Mouse (Mus musculus) liver (tissue): ENCODE data around the gene 2010111I01Rik.
"Not testable (repeated sequence)": the region's sequence is repeated elsewhere in the genome, so short reads cannot be mapped to it uniquely, and the experiment has no call there.

Source experiments
- DNase-seq: peaks from one replicate; pipeline ENCODE4 v3.0.0-alpha.2; 2020; ENCODE audit warnings: mixed read lengths

Gene 2010111I01Rik

DNA sequence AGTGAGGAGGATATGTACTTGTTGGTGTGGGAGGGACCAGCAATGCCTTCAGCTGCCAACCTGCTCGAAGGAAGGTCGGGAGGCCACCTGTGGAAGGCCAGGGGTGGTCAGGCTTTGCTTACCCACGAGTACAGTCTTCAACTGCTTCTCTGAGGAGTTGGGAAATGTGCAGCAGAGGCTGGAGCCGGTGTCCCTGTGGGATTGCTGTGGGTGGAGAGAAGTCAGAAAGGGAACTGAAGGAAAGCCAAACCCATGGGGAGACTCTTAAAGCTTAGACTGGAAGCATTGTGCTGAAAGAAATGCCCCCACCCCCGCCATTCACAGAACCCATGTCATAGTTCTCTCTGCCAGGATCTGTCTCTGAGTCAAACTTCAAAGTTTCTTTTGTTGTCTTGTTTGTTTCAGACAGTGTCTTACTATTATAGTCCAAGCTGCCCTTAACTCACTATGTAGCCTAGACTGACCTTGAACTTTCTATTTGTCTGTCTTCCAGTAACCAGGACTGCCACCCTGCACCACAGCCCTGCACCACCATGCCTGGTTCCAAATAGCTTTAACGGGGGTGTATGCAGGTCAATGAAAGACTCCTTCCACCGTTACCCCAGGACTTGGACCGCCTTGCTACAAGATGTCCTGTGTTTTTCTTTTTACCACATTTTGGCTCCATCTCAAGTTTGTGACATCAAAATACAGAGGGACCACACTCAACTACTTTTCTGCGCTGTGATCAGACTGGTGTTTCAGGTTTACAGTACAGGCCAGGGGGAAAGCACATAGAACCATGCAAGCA is 358.8 kb downstream of the 2010111I01Rik start:
- DNase-seq, result no peak

DNA sequence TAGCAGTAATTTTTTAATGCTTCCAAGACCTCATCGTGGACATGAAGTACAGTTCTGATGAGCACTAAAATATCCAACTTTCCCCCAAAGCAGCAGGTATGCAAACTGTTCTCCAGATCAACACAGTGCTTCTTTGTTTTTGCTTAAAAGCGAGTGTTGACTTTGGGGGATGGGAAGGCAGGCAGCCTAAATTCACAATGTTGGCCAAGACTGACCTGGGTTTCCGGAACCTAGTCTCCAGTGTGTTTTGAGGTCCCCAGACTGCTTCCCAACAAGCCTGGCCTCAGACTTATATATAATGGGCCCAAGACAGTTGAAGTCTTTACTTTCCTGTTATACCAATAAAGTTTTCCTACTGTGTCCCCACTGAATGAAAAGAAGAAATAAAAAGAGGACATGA is 359.6 kb downstream of the 2010111I01Rik start:
- DNase-seq, result no peak

DNA sequence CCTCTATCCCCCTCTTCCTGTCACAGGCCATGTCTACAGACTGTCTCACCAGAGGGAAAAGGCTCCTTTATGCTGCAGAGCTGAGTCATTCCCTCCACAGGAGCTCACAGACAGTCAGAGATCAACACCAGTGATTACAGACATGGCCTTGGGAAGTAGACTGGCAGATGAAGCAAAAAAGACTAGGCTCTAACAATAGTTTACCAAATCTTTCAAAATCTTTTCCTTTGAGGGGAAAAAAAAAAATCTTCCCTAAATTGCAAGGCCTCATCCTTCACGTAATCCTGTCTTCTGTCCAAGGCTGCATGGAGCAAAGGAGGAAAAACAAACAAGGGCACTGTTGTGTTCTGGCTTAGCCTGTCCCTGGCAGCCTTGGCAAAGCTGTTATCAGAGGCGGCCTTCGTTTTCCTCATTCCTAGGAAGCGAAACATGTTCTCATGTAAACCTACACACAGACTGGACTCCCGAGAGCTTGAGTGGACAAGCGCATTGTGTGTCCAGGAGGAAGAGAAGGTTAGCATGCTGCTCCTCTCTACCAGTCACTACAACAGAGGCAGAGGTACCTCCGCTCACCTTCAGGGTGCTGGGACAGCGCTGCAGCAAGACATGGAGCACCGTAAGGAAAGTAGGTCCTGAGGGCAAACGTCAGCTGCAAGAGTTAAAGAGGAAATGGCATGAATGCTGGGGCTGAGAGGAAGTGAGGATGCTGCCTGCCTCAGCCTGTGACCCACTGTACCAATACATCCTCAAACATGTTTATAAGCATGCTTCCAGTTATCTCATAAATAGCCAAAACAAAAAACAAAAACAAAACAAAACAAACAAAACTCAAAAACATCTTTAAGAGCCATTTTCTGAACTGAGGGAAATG is 360.5 kb downstream of the 2010111I01Rik start:
- DNase-seq, result no peak

DNA sequence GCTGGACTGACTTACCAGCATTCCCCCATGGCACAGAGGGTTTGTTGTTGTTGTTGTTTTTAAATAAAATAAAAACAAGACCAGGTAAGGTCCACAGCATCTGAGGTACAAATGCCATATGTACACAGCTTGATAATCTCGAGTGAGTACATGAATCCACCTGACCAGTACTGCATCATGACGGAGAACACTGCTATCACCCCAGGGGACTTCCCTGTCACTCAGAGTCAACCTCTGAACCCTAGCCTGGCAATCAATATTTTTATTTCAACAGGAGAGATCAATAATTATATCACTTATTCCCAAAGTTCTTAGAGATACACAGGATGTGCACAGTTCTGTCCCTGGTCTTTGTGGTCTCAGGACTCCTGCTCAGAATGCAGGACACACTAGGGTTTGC is 361.3 kb downstream of the 2010111I01Rik start:
- no peak for DNase-seq

DNA sequence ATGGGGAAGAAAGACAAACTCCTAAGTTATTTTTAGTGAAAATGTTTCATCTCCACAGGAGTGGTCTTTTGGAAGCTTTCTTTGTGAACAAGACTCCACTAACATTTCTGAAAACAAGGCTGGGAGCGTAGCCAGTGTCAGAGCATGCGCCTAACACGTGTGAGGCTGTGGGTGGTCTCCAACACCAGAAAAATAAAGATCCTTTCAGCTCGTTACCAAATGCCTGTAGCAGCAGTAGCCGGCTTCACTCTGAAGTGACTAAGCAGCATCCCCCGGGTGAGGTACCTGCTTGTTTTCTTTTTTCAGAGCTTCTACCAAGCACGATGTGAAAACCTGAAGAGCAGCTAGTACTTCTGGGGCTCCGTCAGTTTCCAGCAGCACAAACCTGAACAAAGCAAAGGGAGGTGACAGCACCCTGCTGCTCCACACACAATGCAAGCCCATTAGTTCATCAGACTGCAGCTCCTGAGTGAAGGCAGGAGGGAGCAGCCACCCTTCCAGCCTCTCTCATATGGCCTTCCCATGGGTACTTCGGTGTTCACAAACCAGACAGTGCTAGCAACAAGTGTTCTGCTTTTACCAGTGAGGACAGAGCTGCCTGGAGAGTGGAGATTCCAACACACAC is 365.7 kb downstream of the 2010111I01Rik start:
- no peak for DNase-seq

DNA sequence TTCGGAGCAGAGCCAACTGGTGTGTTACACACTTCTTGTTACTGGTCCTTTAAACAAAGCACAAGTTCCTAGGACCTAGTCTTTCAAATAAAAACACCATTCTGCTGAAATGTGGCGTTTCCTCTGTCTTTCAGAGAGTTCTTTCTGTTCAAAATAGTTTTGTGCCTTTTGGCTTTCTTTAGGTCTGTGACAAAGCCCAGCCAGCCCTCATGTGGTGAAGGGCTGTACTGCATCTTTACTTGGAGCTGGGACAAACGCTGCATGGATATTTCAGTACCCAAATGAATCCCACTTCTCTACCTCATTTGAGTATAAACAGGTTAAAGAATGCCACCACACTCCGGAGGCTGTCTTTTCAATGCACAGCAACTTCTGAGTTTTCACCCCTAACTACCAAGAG is 366.7 kb downstream of the 2010111I01Rik start:
- DNase-seq, result peak; percentile 55

DNA sequence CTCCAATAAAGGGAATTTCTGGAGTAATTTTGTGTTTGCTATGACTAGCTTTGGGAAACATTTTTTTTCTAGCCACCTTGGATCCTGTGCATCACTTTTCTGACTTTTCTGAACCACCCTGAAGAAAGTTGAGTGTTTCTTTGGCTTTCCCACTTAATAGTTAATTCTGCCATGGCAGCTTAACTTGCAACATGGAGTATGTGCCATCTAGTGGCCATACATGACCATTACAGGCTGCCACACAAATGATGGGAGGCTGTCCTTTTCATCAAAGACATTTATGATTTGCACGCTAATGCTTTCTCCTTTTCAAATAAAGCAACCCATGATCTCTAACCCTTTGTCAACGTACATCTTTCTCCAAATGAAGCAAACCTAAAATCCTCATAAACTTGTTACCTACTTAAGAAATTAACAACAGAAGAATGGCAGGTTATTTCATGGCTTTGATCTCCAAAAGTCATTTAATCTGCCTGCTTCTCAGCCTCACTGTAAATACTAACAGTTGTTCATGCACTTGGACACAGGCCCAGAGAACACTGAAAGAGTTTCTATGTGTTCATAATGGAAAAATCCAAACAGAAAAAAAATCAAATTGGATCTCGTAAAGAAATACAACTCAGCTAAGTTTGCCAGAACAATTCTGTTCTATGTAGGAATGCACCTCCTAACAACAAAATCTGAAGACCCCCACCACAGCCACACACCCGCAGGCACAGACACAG is 368.0 kb downstream of the 2010111I01Rik start:
- peak; percentile 50 for DNase-seq

DNA sequence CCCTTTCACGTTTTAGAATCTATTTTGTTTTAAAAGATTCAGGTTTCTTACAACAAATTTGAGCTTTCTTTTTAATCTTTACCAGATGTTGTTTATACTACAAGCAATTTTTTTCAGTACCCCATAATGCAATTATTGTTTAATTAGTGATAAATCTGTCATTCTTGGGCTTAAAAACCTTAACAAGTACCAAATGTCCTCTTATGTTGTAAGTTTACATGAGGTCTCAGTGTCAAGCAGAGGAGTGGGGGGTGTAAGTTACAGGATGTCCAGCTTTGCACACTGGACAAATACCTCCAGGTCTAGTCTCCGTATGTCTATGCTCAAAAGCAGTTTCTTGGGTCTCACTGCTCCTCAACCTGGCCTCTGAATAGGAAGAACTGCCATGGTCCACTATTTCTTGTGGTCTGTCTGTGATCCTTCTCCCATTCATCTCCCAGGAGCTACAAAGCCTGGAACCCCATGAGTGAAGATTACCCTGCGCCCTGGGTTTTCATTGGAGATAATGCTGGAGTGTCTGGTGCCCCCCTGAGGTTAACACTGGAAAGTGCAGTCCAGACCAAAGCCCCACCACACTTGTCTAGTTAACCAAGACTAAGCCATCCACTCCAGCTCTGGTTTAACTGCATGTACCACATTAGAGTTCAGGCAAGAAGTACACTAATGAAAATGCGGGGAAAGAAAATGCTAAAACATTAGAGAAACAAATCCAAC is 370.9 kb downstream of the 2010111I01Rik start:
- peak; percentile 29 for DNase-seq

DNA sequence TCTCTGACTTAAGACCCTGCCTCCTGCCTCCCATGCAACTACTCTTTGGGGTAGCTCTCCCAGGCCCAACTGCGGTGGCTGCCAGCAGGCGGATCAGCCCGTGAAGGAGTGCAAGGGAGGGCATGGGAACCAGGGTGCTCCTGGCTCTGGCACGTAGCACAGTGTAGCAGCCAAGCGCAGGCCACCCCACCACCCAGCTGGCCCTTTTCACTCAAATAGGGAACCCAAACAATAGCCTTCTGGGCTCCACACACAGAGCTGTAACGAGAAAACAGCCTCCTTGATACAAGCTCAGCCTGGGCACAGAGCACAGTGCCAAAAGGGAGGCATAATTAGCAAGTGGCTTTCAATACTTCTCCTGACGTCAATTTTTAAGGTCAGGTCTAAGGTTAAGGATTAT is 371.6 kb downstream of the 2010111I01Rik start:
- DNase-seq, result no peak

DNA sequence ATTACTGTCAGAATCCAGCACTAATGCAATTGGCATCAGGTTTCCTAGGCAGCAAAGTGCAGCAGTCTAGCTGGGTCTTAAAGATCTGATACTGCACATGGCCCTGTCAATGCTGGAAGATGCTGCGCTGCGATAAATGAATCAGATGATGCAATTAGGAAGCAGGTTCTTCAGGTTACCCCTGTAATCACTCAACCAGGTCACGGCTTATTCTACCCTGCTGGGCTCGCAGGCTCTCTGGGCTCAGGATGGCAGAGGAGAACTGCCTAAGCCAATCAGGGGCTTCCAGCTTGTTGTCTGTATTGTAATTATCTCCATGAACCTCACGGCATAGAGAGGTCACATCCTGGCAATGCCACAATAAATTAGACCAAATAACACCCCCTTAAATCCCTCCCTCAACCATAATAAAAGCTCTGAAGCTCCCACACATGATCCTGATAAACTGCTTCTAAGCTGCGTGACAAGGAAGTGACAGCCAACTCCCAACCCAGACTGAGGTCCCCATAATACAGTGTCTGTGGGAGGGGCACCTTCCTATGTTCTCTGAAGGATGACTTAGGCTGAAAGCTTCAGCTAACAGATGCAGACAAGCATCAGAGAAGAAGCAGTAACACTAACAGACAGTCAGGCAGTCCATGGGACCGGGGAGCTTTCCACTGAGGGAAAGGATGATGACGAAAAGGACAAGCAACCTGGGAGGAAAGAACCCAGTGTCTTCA is 372.7 kb downstream of the 2010111I01Rik start:
- DNase-seq, result no peak

DNA sequence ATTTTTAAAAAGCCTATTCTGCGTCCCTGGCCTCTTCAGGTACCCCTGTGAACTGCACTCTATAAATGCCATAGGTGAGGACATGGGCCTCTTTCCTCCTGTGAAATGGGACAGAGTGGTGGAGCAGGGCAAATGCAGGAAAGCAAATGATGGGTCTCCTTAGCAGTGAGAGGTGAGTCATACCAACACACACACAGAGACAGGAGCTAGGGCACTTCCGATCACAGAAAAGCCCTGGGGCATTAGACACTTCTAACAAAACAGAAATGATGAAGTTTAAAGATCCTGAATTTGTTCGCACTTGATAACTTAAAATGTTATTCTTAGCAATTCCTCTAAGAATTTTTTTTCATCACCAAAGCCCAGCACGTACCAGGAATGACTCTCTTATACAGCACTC is 375.3 kb downstream of the 2010111I01Rik start:
- no peak for DNase-seq

DNA sequence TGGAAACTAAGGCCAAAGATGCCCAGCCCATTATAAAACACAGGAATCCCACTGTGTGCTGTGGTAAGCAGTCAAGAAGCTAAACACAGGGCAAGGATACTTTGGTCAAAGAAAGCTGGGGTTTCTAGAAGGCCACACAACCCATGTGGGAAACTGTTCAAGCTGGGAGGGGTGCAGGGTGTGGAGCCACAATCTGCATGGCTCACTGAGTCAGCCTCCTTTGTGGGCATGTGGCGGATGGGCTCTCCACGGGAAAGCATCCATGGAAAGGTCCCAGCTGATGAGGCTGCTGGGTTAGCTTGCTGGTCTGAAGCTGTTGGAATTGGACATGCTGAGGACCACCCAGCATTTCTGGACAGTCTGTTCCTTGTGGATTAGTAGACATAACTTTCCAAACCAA is 378.1 kb downstream of the 2010111I01Rik start:
- DNase-seq, result no peak

DNA sequence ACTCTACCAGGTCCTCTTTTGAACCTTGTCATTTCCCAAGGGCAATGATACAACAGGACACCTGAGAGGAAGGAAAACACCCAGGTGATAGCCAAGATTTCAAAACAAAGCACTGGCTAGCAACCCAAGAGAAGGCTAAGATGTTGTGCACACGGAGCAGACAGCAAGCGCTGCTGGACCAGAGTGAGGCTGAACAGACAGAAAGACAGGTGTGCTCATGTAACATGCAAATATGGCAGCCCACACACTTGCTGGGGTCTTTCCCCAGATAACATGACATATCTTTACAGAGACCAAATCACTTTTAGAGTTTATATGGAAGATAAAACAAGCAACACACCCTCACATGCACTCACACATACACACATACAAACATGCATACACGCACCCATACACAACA is 379.8 kb downstream of the 2010111I01Rik start:
- DNase-seq, result no peak

DNA sequence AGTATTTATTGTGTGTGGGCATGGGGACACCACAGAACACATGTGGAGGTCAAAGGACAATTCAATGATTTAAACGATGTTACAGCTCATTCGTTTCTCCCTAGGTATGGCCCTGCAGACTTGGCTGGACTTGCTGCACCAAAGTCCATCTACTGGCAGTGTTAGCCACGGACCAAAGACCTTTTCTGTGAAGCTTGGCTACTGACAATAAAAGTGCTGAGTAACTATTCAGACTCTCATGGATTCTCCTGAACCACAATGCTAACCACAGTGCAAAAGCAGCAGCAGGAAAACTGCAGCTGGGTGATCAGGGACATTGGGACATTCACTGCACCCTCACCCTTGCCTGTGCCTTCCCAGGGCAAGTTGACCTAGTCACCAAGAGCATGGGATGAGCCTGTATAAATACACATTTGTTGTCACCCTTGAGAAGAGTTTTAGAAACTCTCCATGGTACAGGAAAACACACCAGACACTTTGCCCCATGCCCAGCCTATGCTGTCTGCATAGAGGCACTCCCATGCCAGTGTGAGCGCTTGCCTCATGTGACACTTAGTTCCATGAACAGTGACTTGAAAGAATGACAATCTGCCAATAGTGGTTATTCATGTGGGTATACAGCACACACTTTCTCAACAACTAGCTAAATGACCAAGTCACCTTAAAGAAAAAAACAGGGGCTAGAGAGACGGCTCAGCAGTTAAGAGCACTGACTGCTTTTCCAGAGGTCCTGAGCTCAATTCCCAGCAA is 381.0 kb downstream of the 2010111I01Rik start:
- DNase-seq, result no peak

DNA sequence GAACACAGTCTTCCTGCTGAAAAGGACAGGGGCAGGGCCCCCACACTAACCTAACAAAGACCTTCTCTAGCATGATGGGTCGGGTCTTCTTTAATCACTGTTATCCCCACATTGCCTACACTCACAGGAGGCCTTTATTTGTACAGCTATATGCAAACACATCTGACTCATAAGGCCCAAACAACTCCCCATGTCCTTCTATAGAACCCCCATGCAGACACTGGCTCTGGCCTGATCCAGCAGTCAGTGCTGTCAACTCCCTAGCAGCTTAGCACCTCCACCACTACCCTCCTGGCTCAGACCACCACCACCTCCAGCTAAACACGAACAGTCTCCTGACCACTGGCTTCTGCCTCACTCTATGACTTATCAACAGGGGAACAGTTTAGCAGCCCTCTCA is 382.9 kb downstream of the 2010111I01Rik start:
- no peak for DNase-seq

DNA sequence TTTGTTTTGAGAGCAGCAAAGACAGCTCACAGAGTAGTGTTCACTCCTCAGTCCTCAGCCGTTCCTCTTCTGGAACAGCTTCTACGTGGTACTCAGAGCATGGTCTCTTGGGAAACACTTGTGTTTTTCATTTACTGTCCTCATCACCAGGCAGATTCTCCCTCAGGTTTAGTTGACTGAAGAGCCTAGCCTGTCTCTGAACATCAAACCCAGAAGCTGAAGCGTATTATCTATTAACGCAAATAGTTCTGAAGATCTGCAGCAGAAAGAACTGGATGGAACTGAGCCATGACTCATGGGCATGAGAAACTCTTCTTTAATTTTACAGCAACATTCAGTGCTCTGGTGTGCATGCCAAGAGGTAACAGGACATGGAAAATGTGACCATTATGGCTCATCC is 385.4 kb downstream of the 2010111I01Rik start:
- DNase-seq, result no peak

DNA sequence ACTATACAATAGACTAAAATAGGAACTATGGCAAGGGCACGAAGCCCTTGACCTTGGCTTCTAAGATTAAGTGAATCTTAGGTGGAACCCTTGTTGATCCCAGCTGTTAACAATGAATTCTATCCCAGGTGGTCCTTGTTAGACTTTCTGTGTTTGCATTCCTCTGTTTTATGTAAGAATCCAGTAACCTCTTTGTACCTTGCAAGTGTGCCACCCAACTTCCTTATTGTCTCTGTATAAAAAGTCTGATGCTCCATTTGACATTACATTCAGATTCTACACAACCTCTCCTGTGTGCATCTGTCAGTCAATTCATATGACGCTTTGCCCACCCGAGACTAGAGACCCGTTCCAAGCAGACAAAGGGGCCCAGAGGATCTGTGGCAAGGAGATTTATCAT is 388.6 kb downstream of the 2010111I01Rik start:
- DNase-seq, result not testable (repeated sequence)

DNA sequence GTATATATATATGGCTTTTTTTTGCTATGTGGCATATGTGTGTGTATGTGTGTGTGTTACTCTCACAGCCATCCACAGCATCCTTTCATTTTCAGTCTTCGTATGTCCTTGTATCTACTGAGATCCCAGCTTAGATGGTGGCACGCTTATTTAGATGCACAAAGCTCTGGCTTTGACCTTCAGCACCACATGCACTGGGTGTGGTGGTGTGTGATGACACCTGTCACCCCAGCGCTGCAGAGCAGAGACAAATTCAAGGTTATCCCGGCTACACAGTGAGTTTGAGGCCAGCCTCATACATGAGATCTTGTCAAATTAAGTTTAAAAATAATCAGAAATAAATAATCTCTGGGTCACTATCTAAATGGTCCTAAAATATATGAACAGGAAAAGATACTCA is 391.4 kb downstream of the 2010111I01Rik start:
- DNase-seq, result no peak

DNA sequence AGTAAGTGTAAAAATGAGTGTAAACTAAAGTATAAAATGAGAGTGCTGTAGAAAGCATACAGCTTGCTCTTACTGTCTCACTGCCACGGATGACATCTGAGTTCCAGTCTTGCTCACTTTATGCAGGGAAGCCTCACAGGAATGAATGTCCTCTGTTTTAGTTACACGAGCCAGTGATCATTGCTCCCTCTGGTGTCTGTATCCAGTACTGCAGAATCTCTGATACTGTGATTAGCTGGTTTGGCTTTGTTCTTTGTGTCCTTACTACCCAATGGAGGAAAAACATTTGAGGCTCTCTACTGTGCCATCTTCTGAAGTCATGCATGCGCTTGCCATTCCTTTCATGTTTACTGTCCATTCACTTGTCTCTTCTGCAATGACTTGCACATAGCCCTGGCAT is 391.9 kb downstream of the 2010111I01Rik start:
- peak; percentile 21 for DNase-seq

DNA sequence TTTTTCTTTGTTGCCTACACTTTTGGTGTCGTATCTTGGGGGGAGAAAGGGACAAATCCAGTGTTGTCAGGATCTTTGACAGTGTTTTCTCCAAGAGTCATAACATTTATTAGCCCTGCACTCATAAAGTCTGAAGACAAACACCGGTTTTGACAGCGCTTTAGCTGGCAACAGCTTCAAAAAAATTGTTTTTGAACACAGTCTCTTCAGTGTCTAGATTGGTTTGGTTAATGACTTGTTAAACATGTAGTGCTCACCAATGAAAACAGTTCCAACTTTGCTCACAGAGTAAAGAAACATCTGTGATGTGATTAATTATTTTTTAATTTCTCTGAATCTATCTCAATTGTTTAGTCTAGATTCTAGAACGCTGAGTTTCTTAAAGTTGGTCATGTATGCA is 394.7 kb downstream of the 2010111I01Rik start:
- no peak for DNase-seq
